Mouse (Mus musculus) kidney, postnatal 0 days (tissue): ENCODE data around the gene Tmsb4x. TPM values are rescaled to one million over a fixed set of nuclear protein-coding genes. Genes with fewer than 3 reads are reported as not detected.

Experiments used
- ATAC-seq: fragments of 200-750 bp; cut with Nextera tagmentation; replicated peaks from 2 replicates; pipeline ENCODE4 v1.8.0; 2017; ENCODE audit warnings: low read depth, moderate number of reproducible peaks, moderate TSS enrichment, moderate library complexity; ENCODE audit not compliant: low FRiP score
- DNase-seq: peaks from one replicate; pipeline ENCODE4 v3.0.0-alpha.2; 2016; ENCODE audit warnings: low spot score
- H3K27ac ChIP-seq: fragments of 300-500 bp; sonication (generic); 2 replicates; pipeline ENCODE4 v1.5.1; 2014; ENCODE audit warnings: mild to moderate bottlenecking
- H3K27me3 ChIP-seq: fragments of 300-500 bp; sonication (generic); 2 replicates; pipeline ENCODE4 v1.6.1; 2014; ENCODE audit warnings: low read length, mixed read lengths; ENCODE audit not compliant: insufficient read depth
- H3K36me3 ChIP-seq: fragments of 300-500 bp; sonication (generic); 2 replicates; pipeline ENCODE4 v1.6.1; 2014; ENCODE audit warnings: low read length, mixed read lengths; ENCODE audit not compliant: insufficient read depth
- H3K4me1 ChIP-seq: fragments of 300-500 bp; sonication (generic); replicated peaks from 2 replicates; pipeline ENCODE4 v1.6.1; 2014; ENCODE audit warnings: antibody characterized with exemption, low read length, mixed read lengths; ENCODE audit not compliant: insufficient read depth
- H3K4me2 ChIP-seq: fragments of 300-500 bp; sonication (generic); 2 replicates; pipeline ENCODE4 v1.6.1; 2014; ENCODE audit warnings: mild to moderate bottlenecking, low read length, moderate library complexity, mixed read lengths
- H3K4me3 ChIP-seq: fragments of 300-500 bp; sonication (generic); replicated peaks from 2 replicates; pipeline ENCODE4 v1.5.1; 2014; ENCODE audit warnings: low read depth, low read length
- H3K9ac ChIP-seq: fragments of 300-500 bp; sonication (generic); 2 replicates; pipeline ENCODE4 v1.6.1; 2014; ENCODE audit warnings: low read depth, low read length
- H3K9me3 ChIP-seq: fragments of 300-500 bp; sonication (generic); replicated peaks from 2 replicates; pipeline ENCODE4 v1.6.1; 2016; ENCODE audit warnings: low read length, inconsistent platforms, mixed read lengths
- CTCF ChIP-seq: IDR thresholded peaks from 2 replicates; pipeline ENCODE4 v1.5.1; 2016; ENCODE audit warnings: antibody characterized with exemption, low read depth, mild to moderate bottlenecking, moderate library complexity
- WGBS: fragments of 180-500 bp; shearing (Covaris S2); extraction: QIAGEN DNeasy Blood & Tissue Kit; methylation state at CpG from one replicate; pipeline ENCODE4 v1.1.7; 2014; 5-methylcytosine and 5-hydroxymethylcytosine counted together
- polyA plus RNA-seq: library from polyadenylated mRNA; unstranded; fragments of >200 nt; fragmentation: Nextera tagmentation; extraction: Ambion mirVana; gene quantifications from 2 replicates; pipeline ENCODE4 v1.2.1, GENCODE M21; 2015

Tmsb4x gene
- polyA plus RNA-seq, 1 experiment from 2014 or later, result 4,073 TPM

DNA sequence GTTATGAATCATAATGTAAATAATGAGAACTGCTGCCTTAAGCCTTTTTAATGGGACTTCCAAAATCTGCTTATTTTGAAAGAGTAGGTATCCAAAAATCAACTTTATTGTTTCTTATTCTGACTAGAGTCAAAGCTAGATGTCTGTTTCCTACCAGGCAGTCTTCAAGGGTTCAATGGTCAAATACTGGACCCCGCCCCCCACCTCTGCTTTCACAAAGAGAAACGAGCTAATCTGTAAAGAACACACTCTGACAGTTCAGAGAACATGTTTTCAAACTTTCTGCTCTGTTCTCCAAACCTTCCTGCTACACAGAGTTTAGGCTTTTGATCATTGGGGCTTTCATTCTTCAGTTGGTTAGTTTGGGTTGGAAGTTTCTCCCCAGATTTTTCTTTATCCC is 22.8 kb downstream of the Tmsb4x start:
- Histone ChIP-seq H3K27ac (no peak overlapping the region), H3K4me3 (no peak overlapping the region), H3K4me2 (no peak overlapping the region), H3K9me3 (no peaks in the 10 kb centered on the region), H3K36me3 (no peaks in the 10 kb centered on the region), H3K27me3 (no peaks in the 10 kb centered on the region), H3K4me1 (no peaks in the 10 kb centered on the region), H3K9ac (no peak overlapping the region)
- no peak for TF ChIP-seq CTCF
- ATAC-seq (no peak), DNase-seq (no peak)
- WGBS, result 41% methylated on average over 2 of the region's 2 CpGs

DNA sequence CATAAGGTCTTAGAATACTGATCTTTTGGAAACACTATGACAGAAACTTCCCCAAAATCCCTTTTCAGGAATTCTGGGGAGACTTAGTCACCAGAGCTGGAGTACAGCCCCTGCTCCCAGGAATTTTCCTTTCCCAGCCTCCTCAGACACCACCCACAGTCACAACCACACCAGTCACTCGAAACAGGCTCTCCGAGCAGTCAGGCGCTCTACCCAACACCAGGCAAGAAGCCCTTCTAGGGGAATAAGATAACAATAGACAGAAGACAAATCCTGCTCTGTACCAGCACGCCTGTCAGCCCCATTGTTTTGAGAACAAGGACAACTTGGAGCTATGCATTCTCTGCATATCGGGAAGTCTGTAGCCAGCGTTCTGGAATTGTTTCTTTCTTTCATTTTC is 25.6 kb downstream of the Tmsb4x start:
- no peak for DNase-seq
- no peaks in the 10 kb centered on the region for H3K9me3 ChIP-seq
- WGBS, result 72% methylated on average over 6 of the region's 6 CpGs
- no peak for TF ChIP-seq CTCF
- H3K4me3 ChIP-seq, result no peak overlapping the region
- no peak overlapping the region for H3K27ac ChIP-seq
- no peaks in the 10 kb centered on the region for H3K36me3 ChIP-seq
- no peaks in the 10 kb centered on the region for H3K4me1 ChIP-seq
- H3K27me3 ChIP-seq, result no peaks in the 10 kb centered on the region
- no peak overlapping the region for H3K4me2 ChIP-seq
- no peak overlapping the region for H3K9ac ChIP-seq
- ATAC-seq, result no peak

DNA sequence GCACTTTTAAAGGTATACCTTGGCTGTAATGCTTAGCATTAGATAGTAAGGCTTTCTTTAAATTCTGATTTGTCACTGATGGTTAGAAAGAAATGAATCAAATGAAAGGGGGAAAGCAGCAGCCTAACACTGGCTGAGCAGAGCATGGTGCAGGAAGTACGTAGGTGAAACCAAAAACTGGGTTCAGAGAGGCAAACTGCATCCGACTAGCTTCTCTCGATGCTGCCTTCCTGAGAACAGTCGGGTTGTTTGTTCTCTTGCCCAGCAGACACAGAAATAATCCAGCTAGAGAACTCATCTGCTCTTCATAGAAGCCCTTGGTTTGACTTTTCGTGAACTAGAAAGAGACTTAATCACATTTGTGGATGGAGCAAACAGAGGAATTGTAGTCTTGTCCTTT is 26.7 kb downstream of the Tmsb4x start:
- Histone ChIP-seq H3K27ac (no peak overlapping the region), H3K4me1 (no peaks in the 10 kb centered on the region), H3K4me3 (no peak overlapping the region), H3K36me3 (no peaks in the 10 kb centered on the region), H3K9me3 (no peaks in the 10 kb centered on the region), H3K4me2 (no peak overlapping the region), H3K27me3 (no peaks in the 10 kb centered on the region), H3K9ac (no peak overlapping the region)
- DNase-seq (no peak), ATAC-seq (no peak)
- WGBS, result 79% methylated on average over 5 of the region's 5 CpGs
- TF ChIP-seq CTCF, result no peak

DNA sequence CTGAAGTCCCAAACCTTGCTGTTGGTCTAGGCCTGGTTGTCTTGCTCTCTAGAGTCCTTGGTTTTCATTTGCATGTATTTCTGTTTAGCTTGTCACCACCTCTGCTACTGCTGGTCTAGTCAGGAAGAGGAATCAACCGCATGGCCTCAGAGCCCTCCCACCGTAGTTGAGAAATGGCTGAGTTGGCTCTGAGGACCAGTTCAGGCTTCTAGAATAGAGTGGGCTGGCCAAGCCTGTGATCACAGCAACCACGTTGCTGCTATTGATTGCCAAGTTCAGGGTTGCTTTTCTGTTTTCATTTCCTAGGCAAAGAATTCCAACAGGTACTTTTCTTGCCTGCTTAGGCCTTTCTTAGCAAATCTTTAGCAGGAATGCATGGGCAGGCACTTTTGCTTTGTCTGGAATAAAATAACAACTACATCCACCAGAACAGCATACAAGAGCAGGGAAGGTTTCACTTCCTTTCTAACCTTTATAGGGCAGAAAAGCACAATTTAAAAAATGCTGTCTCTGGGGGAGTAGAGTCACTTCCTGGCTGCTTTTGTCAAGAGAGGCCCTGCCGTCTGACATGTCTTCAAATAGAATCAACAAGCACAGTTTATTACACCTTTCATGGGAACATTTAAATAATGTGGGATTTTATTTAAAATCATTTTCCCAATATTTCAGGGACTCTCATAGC is 29.0 kb downstream of the Tmsb4x start:
- Histone ChIP-seq H3K4me1 (no peaks in the 10 kb centered on the region), H3K27me3 (no peaks in the 10 kb centered on the region), H3K36me3 (no peaks in the 10 kb centered on the region), H3K4me2 (no peak overlapping the region), H3K9ac (no peak overlapping the region), H3K9me3 (no peaks in the 10 kb centered on the region), H3K27ac (no peak overlapping the region), H3K4me3 (no peak overlapping the region)
- DNase-seq, result no peak
- whole genome bisulfite sequencing, result 57% methylated on average over 4 of the region's 4 CpGs
- ATAC-seq, result no peak
- TF ChIP-seq CTCF, result no peak

GRCm38 (mm10) chrX:167179549-167179948 is 29.6 kb downstream of the Tmsb4x start:
- H3K27ac ChIP-seq, result no peak overlapping the region
- TF ChIP-seq CTCF, result no peak
- WGBS, result 92% methylated on average over 3 of the region's 3 CpGs

DNA sequence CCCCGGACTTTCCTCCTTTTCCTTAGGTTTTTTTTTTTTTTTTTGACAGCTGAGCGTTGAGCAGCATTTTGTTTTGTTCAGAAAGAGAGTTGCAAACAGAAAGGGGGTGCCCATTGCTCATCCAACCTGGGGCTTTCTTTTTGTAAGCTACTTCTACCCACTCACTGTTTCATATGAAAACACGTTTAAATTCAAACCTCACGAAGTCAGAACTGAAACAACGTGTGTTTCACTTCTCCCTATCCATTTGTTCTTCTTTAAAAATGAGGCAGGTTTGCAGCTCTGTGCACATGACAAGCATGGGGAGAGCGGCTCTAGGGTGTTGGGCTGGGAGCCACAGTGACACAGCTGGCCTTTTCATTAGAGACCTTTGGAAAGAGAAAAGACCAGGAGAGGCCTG is 33.8 kb downstream of the Tmsb4x start:
- Histone ChIP-seq H3K27ac (no peak overlapping the region), H3K4me3 (no peak overlapping the region), H3K27me3 (no peaks in the 10 kb centered on the region), H3K4me1 (no peaks in the 10 kb centered on the region), H3K9ac (no peak overlapping the region), H3K36me3 (no peaks in the 10 kb centered on the region), H3K9me3 (no peaks in the 10 kb centered on the region), H3K4me2 (no peak overlapping the region)
- 87% methylated on average over 6 of the region's 6 CpGs for WGBS
- no peak for DNase-seq
- no peak for TF ChIP-seq CTCF
- ATAC-seq, result no peak

More at GRCm38 (mm10) chrX:167179549-167179948, 29.6 kb downstream of the Tmsb4x start:
- H3K27me3 ChIP-seq, result no peaks in the 10 kb centered on the region
- ATAC-seq (no peak), DNase-seq (no peak)
- H3K9me3 ChIP-seq, result no peaks in the 10 kb centered on the region
- H3K4me1 ChIP-seq, result no peaks in the 10 kb centered on the region
- H3K9ac ChIP-seq, result no peak overlapping the region
- no peak overlapping the region for H3K4me3 ChIP-seq
- H3K4me2 ChIP-seq, result no peak overlapping the region
- H3K36me3 ChIP-seq, result no peaks in the 10 kb centered on the region

DNA sequence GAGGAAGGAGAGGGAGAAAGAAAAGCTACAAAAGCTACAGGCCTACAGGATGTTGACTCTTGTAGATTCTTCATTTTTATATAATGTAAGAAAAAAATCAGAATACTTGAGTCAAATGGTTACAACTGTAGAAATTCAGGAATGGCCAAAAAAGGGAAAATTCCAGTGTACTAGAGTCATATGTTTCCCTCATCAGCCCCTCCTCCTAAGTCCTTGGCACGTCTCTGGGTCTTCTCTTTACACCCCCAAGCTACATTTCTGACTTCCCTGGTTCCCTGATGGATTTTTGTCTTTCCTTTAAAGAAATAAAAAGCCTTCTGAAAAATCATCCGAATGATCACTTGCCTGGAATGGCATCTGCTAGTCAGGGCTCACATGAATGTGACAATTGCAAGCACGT is 34.8 kb downstream of the Tmsb4x start:
- no peak for TF ChIP-seq CTCF
- H3K36me3 ChIP-seq, result no peaks in the 10 kb centered on the region
- ATAC-seq, result no peak
- no peak overlapping the region for H3K4me3 ChIP-seq
- no peaks in the 10 kb centered on the region for H3K9me3 ChIP-seq
- no peak overlapping the region for H3K9ac ChIP-seq
- no peak for DNase-seq
- WGBS, result 72% methylated on average over 3 of the region's 3 CpGs
- H3K27me3 ChIP-seq, result no peaks in the 10 kb centered on the region
- H3K4me1 ChIP-seq, result no peaks in the 10 kb centered on the region
- no peak overlapping the region for H3K27ac ChIP-seq
- no peak overlapping the region for H3K4me2 ChIP-seq
